Mouse (Mus musculus): ENCODE data around the gene Olfr362.
"Not testable (repeated sequence)": the region's sequence is repeated elsewhere in the genome, so short reads cannot be mapped to it uniquely, and the experiment has no call there.

The Olfr362 gene

GRCm38 (mm10) chr2:37117810-37118209 lies at the start of gene Olfr362:
Gene Olfr362, minus strand, starts transcription at chr2:37117910.
- no peak for DNase-seq (ENCODE audit: low spot score)

- DNase-seq (ENCODE audit: low spot score), result no peak
These were observed 21.3 kb upstream of the Olfr362 start, which contains the start of gene Olfr364-ps1 for GRCm38 (mm10) chr2:37139022-37139421. Gene Olfr364-ps1, plus strand, starts transcription at chr2:37139322.

- DNase-seq (ENCODE audit: low spot score), result not testable (repeated sequence)
These were observed 28.5 kb downstream of the Olfr362 start, which contains the start of gene Olfr361 for GRCm38 (mm10) chr2:37089190-37089589. Gene Olfr361, minus strand, starts transcription at chr2:37089290.

- no peak for DNase-seq (ENCODE audit: low spot score)
These were observed 52.3 kb downstream of the Olfr362 start, which contains the start of gene Olfr360 for GRCm38 (mm10) chr2:37065446-37065845. Gene Olfr360, plus strand, starts transcription at chr2:37065746.

Data from T-cell, adult 2 months (primary cell).